Mouse (Mus musculus) neural tube, embryonic 11.5 days (tissue): ENCODE measurements around the gene Zfp524. TPM values are rescaled to one million over a fixed set of nuclear protein-coding genes. Genes with fewer than 3 reads are reported as not detected.

ENCODE experiments used
- ATAC-seq: fragments of 200-750 bp; cut with Nextera tagmentation; 2 replicates; pipeline ENCODE4 v1.8.0; 2017; ENCODE audit warnings: moderate number of reproducible peaks, mild to moderate bottlenecking, moderate TSS enrichment, moderate library complexity; ENCODE audit not compliant: insufficient read depth, low FRiP score, low TSS enrichment
- DNase-seq: peaks from one replicate; pipeline ENCODE4 v3.0.0-alpha.2; 2015; ENCODE audit warnings: low spot score
- H3K27ac ChIP-seq: fragments of 300-500 bp; sonication (generic); 2 replicates; pipeline ENCODE4 v1.5.1; 2014; ENCODE audit warnings: low read depth, mild to moderate bottlenecking, low read length
- H3K27me3 ChIP-seq: fragments of 300-500 bp; sonication (generic); 2 replicates; pipeline ENCODE4 v1.6.1; 2014; ENCODE audit warnings: mild to moderate bottlenecking, low read length, mixed read lengths; ENCODE audit not compliant: control insufficient read depth, insufficient read depth
- H3K36me3 ChIP-seq: fragments of 300-500 bp; sonication (generic); 2 replicates; pipeline ENCODE4 v1.6.1; 2014; ENCODE audit warnings: mild to moderate bottlenecking, low read length, moderate library complexity, mixed read lengths; ENCODE audit not compliant: control insufficient read depth, insufficient read depth
- H3K4me1 ChIP-seq: fragments of 300-500 bp; sonication (generic); 2 replicates; pipeline ENCODE4 v1.6.1; 2014; ENCODE audit warnings: low read length, mixed read lengths; ENCODE audit not compliant: control insufficient read depth, insufficient read depth
- H3K4me2 ChIP-seq: fragments of 300-500 bp; sonication (generic); 2 replicates; pipeline ENCODE4 v1.6.1; 2014; ENCODE audit warnings: low read depth, mild to moderate bottlenecking, moderate library complexity
- H3K4me3 ChIP-seq: fragments of 300-500 bp; sonication (generic); 2 replicates; pipeline ENCODE4 v1.5.1; 2014; ENCODE audit warnings: low read depth, low read length
- H3K9ac ChIP-seq: fragments of 300-500 bp; sonication (generic); 2 replicates; pipeline ENCODE4 v1.6.1; 2014; ENCODE audit warnings: mild to moderate bottlenecking, low read length
- H3K9me3 ChIP-seq: fragments of 300-500 bp; sonication (generic); 2 replicates; pipeline ENCODE4 v1.6.1; 2016; ENCODE audit warnings: low read length; ENCODE audit not compliant: control insufficient read depth
- WGBS: fragments of 180-500 bp; shearing (Covaris S2); extraction: QIAGEN DNeasy Blood & Tissue Kit; methylation state at CpG from one replicate; pipeline ENCODE4 v1.1.7; 2014; 5-methylcytosine and 5-hydroxymethylcytosine counted together
- polyA plus RNA-seq: library from polyadenylated mRNA; unstranded; fragments of >200 nt; fragmentation: Nextera tagmentation; extraction: Ambion mirVana; gene quantifications from 2 replicates; pipeline ENCODE4 v1.2.1, GENCODE M21; 2014

Zfp524 gene
- polyA plus RNA-seq, 1 experiment from 2014 or later, result 10.1 TPM

DNA sequence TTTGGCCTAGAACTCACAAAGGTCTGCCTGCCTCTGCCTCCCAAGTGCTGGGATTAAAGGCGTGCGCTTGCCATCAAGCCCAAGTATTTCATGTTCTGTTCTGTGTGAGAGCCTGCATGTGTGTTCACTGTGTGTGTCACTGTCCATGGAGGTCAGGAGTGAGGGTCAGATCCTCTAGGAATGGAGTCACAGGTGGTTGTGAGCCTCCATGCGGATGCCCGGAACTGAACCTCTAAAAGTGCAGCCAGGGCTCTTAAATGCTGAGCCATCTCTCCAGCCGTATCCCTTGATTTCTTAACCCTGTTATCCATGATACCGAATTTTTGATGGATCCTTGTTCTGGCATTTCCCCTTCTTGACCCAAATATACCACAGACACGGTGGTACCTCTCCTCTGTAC is 22.8 kb downstream of the Zfp524 start:
- H3K4me1 ChIP-seq, result no peaks in the 10 kb centered on the region
- no peaks in the 10 kb centered on the region for H3K9me3 ChIP-seq
- no peak overlapping the region for H3K4me2 ChIP-seq
- no peak overlapping the region for H3K27ac ChIP-seq
- no peak for DNase-seq
- H3K4me3 ChIP-seq, result no peak overlapping the region
- ATAC-seq, result no peak
- no peak overlapping the region for H3K9ac ChIP-seq
- peaks cover 18% of the 10 kb centered on the region for H3K36me3 ChIP-seq
- no peaks in the 10 kb centered on the region for H3K27me3 ChIP-seq
- WGBS, result 90% methylated on average over 7 of the region's 7 CpGs

DNA sequence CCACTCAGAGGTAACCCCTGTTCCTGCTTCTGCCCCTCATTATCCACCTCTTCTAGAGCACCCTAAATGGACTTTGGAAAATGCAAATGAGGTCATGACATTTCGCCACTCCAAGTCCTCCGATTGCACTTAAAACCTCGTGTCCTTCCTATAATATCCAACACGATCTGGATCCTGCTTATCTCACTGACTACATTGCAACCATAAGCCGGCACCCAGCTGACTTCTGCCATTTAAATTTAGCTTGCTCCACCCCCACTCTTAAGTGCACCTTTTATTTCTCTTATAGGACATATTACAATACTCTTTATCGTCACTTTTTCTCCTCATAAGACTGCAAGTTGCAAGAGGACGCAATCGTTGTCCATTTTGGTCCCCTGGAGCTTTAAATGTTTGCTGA is 23.3 kb downstream of the Zfp524 start:
- no peaks in the 10 kb centered on the region for H3K9me3 ChIP-seq
- H3K27ac ChIP-seq, result peak overlapping the region; percentile 89
- ATAC-seq, result no peak
- H3K4me2 ChIP-seq, result no peak overlapping the region; the same call in 1 of the 2 replicates
- H3K4me3 ChIP-seq, result peak overlapping the region; percentile 43
- DNase-seq, result no peak
- H3K27me3 ChIP-seq, result no peaks in the 10 kb centered on the region
- no peaks in the 10 kb centered on the region for H3K4me1 ChIP-seq
- WGBS, result 88% methylated on average over 8 of the region's 8 CpGs
- H3K36me3 ChIP-seq, result peaks cover 14% of the 10 kb centered on the region
- no peak overlapping the region for H3K9ac ChIP-seq

DNA sequence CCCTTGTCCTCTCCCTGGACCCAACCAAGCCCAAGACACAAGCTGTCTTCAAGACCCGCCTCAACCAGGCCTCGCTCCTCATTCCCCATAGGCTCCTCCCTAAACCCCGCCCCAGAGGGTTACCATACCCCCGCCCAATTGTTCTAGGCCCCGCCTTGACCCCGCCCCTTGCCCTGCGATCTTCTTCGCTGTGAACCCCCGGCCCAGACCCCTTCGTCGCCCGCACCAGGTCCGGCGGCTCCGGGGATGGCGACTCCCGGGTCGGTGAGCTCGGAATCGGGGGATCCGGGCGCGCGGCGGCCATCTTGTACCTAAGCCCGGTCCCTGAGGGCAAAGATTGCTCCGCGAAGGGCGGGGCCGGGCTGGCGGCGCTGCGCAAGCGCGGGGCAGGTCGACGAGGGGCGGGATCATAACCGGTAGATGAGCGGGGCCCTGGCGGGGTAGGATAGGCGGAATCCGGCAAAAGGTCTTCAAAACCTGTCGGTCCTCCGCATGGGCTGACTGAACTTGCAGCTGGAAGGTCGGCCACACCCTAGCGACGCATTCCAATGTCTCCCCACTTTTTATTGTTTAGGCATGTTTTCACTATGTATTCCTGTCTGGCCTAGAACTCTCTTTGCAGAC is 24.0 kb downstream of the Zfp524 start, which contains the start of gene Zfp784:
Gene Zfp784, minus strand, starts transcription at position 338 of the 624 bp plus-strand sequence.
- Histone ChIP-seq H3K27me3 (no peaks in the 10 kb centered on the region), H3K4me3 (peak within 1 kb of the TSS; percentile 43), H3K4me2 (peak within 1 kb of the TSS; percentile 38), H3K36me3 (peaks cover 6% of the 10 kb centered on the region), H3K4me1 (no peaks in the 10 kb centered on the region), H3K27ac (peak within 1 kb of the TSS; percentile 89), H3K9ac (peak within 1 kb of the TSS; percentile 58), H3K9me3 (no peaks in the 10 kb centered on the region)
- peak; percentile 94 for ATAC-seq
- whole genome bisulfite sequencing, result under 1% methylated on average over 48 of the region's 48 CpGs
- peak; percentile 93 for DNase-seq

DNA sequence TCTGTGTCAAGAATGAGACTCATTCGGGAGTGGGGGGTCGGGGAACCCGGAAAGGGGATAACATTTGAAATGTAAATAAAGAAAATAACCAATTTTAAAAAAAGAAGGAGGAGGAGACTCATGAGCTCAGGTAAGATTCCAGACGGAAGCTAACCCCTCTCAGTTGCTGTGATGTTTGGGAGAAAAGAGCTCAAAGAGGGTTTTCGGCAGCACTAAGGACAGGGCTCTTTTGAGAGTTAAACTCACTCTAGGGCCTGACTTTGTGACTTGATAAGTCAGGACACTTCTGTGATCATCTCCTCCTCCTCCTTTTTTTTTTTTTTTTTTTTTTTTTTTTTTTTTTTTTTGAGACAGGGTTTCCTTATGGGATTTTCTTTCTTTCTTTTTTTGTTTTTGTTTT is 24.7 kb downstream of the Zfp524 start:
- Histone ChIP-seq H3K4me1 (no peaks in the 10 kb centered on the region), H3K36me3 (peaks cover 6% of the 10 kb centered on the region; the same call in 1 of the 2 replicates), H3K4me3 (peak overlapping the region; percentile 43), H3K9ac (peak overlapping the region; percentile 58), H3K9me3 (no peaks in the 10 kb centered on the region), H3K27me3 (no peaks in the 10 kb centered on the region), H3K27ac (no peak overlapping the region), H3K4me2 (peak overlapping the region; percentile 38)
- ATAC-seq, result no peak
- WGBS, result 46% methylated on average over 5 of the region's 5 CpGs
- DNase-seq, result no peak

DNA sequence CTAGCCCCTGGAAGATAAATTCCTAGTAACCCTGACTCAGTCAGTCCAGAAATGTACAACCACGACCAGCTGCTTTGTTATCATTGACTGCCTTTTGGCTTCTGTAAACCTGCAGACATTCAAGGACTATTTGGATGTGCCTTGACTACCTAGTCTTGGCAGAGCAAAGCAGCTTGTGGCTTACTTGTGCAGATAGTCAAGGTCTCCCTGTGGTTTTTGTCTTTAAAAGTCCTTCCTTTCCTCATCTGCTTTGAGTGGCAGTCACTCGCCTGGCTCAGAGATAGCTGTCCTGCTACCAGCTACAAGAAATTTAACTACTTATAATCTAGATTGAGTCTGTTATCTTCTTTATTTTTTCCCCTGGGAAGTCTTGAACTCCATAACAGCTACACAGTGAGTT is 30.8 kb downstream of the Zfp524 start:
- Histone ChIP-seq H3K9me3 (no peaks in the 10 kb centered on the region), H3K36me3 (no peaks in the 10 kb centered on the region), H3K4me2 (no peak overlapping the region), H3K9ac (no peak overlapping the region), H3K27me3 (no peaks in the 10 kb centered on the region), H3K4me1 (no peaks in the 10 kb centered on the region), H3K27ac (no peak overlapping the region), H3K4me3 (no peak overlapping the region)
- 78% methylated on average over 2 of the region's 2 CpGs for WGBS
- ATAC-seq (no peak), DNase-seq (no peak)

DNA sequence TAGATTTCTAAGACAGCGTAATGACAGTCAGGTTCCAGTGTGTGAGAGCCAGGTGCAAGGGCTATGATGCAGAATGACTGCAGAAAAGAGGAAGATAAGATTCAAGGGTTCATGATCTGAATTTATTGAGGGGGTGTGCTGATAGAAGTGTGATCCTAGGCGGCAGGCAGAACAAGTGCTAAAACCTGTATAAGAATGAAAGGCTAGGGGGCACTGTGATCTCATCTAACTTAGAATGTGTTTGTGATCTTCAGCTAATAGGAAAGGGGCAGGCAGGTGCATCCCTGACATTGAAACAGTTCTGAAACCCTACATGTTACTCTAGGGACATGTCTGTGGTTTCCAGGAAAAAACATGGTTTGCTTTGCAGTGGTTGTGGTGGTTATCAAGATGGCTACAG is 31.9 kb downstream of the Zfp524 start:
- no peak overlapping the region for H3K9ac ChIP-seq

DNA sequence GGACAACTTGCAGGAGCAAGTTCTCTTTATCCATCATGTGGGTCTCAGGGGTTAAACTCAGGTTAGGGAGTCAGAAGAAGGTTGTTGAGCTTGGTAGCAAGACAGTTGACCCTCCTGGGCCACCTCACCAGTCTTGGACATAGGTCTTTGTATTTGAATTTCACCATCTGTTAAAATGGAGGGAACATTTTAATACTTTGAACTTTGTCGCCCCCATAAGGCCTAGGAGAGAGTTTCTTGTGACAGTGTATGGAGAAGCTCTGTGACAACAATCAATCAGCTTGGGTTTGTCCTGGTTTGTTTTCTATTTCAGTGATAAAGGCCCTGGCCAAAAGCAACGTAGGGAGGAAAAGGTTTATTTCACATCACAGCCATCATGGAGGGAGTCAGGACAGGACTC is 33.1 kb downstream of the Zfp524 start:
- 40% methylated on average over 2 of the region's 2 CpGs for WGBS
- no peak for ATAC-seq
- no peak overlapping the region for H3K4me3 ChIP-seq
- no peaks in the 10 kb centered on the region for H3K27me3 ChIP-seq
- DNase-seq, result no peak
- H3K27ac ChIP-seq, result no peak overlapping the region
- H3K4me2 ChIP-seq, result no peak overlapping the region
- H3K36me3 ChIP-seq, result no peaks in the 10 kb centered on the region
- H3K4me1 ChIP-seq, result no peaks in the 10 kb centered on the region; the same call in 1 of the 2 replicates
- no peaks in the 10 kb centered on the region for H3K9me3 ChIP-seq
- no peak overlapping the region for H3K9ac ChIP-seq

More for the DNA sequence above, 31.9 kb downstream of the Zfp524 start:
- DNase-seq (no peak), ATAC-seq (no peak)
- no peaks in the 10 kb centered on the region for H3K27me3 ChIP-seq
- H3K9me3 ChIP-seq, result no peaks in the 10 kb centered on the region
- H3K4me1 ChIP-seq, result no peaks in the 10 kb centered on the region; the same call in 1 of the 2 replicates
- 66% methylated on average over 2 of the region's 2 CpGs for WGBS
- H3K4me3 ChIP-seq, result no peak overlapping the region
- no peak overlapping the region for H3K4me2 ChIP-seq
- H3K36me3 ChIP-seq, result no peaks in the 10 kb centered on the region
- H3K27ac ChIP-seq, result no peak overlapping the region

DNA sequence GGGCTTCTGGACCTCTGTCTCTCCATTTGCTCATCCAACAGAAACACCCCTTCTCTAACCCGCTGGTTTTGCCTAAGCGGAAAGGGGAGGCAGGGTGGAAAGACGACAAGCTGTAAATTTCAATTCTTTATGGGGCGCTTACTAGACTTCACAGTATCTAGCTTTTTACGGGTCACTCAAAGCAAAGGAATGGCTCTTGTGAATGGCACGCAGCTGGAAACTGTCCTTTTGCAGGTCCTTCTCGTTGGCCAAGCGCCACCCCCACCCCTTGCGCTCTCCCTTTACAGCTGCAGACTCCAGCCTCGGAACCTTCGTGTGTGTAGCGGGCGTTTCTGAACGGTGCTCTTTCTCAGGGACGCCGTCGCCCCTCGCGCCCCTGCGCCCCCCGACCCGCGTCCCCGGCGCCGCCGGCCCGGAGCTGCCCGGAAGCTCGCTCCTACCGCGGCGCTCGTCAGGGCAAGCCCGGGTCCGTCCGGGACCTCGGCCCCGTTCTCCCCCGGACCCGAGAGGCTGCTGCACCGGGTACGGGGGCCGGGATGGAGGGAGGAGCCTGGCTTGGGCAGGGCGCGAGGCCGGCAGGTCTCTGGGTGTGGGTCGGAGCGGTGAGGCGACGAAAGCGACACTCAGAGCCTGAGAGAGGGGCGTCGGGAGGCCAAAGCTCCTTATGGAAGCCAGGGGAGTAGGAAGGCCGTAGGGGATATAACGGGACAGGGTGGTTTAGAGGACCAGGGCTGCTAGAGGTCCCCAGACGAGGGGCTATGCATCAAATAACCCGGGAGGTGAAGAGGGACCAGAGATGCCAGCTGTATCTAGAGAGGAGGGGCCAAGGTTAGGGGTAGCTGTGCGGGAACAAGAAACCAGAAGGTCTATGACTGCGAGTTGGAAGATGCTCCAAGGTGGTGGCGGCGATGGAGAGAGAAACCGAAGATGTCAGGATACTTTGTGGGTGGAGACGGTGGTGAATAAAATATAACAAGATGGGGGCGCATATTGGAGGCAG is 37.3 kb downstream of the Zfp524 start, which contains the start of gene Zfp580:
Gene Zfp580, plus strand, starts transcription at position 346 of the 1,000 bp plus-strand sequence.
- peak within 1 kb of the TSS; percentile 90 for H3K4me2 ChIP-seq
- H3K9me3 ChIP-seq, result no peaks in the 10 kb centered on the region
- peak; percentile 84 for ATAC-seq
- DNase-seq, result peak; percentile 87
- H3K27ac ChIP-seq, result peak within 1 kb of the TSS; percentile 67
- peaks cover 13% of the 10 kb centered on the region for H3K4me1 ChIP-seq
- peaks cover 41% of the 10 kb centered on the region for H3K27me3 ChIP-seq
- H3K9ac ChIP-seq, result peak within 1 kb of the TSS; percentile 89
- peak within 1 kb of the TSS; percentile 79 for H3K4me3 ChIP-seq
- H3K36me3 ChIP-seq, result no peaks in the 10 kb centered on the region
- WGBS, result 1% methylated on average over 64 of the region's 65 CpGs
